Mouse (Mus musculus) CD4-positive, CD25-positive, alpha-beta regulatory T cell, adult 4 months (primary cell): ENCODE data around the gene Tmem126b. TPM values are rescaled to one million over a fixed set of nuclear protein-coding genes. Genes with fewer than 3 reads are reported as not detected.

ENCODE experiments used
- polyA plus RNA-seq, 2 experiments: library from polyadenylated mRNA; unstranded; fragments of 100-300 nt; shearing (Covaris generic); gene quantifications; one replicate each; pipeline ENCODE4 v1.2.1; 2017

The Tmem126b gene
- polyA plus RNA-seq, 2 experiments from 2014 or later: 40.1 to 42.2 TPM

Other genes starting within 250 kb of the Tmem126b start
- not detected for gene Ccdc83, start 210.2 kb downstream of the Tmem126b start, polyA plus RNA-seq
- 10 to 100 TPM; 46.9 to 47.7 TPM for gene Sytl2, start 173.7 kb downstream of the Tmem126b start, polyA plus RNA-seq
- not detected for gene Ccdc89, start 49.4 kb downstream of the Tmem126b start, polyA plus RNA-seq
- gene Crebzf, start 33.3 kb downstream of the Tmem126b start, polyA plus RNA-seq: 10 to 100 TPM; 13.7 to 29.0 TPM
- 10 to 100 TPM; 67.2 to 77.1 TPM for gene Tmem126a, start 18.8 kb downstream of the Tmem126b start, polyA plus RNA-seq
- gene Dlg2, start 671 bp upstream of the Tmem126b start, polyA plus RNA-seq: under 1 TPM; 0.50 to 0.86 TPM